Mouse (Mus musculus) brain, embryonic 18.5 days (tissue): ENCODE measurements around the gene Hcrt.

Experiments
- DNase-seq: peaks from one replicate; pipeline ENCODE4 v3.0.0-alpha.2; 2012; ENCODE audit warnings: low read depth, low spot score

The Hcrt gene

DNA sequence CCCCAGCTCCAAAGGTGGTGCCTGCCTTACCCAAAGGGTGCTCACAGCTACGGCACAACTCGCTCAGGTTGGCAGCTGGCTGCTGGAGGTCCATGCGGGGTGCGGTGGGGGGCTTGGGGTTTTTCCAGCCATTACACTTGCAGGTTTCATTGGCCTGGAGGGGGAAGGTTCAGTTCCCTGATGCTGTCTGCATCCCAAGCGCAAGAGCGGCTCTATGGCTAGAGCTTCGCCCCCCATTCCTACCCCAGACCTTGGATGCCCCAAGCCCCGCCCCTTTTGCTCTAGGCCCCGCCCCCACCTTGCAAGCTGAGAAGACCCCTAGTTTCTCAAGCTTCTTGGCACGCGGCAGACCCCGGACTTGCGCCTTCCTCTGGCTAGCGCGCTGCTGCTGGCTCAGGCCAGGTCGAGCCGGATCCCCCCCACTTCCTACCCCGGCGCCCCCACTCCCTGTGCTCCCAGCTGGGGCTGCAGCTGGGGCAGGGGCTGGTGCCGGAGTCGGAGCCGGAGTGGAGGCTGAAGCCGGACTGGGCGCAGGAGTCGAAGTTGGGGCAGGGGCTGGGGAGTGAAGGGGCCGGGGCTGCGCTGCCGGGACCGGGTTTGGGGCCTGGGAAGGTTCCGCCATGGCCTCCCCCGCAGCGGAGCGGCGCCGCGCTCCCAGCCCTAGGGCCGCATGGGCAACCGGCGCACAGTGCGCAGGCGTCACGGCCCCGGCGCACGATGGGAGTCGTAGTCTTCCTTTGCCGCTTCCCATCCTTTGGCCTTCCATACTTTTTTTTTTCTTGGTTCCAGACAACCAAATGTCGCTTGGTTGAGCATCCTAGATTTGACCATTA, 50.7 kb downstream of the Hcrt start, which contains the start of gene Kat2a:
Gene Kat2a (minus strand): TSS at position 683 of the 833 bp plus-strand sequence.
- peak; percentile 62 for DNase-seq
